Mouse (Mus musculus): ENCODE measurements around the gene Papolb. TPM values are rescaled to one million over a fixed set of nuclear protein-coding genes. Genes with fewer than 3 reads are reported as not detected.

Gene Papolb
- polyA plus RNA-seq, 1 experiment: 0.14 TPM

DNA sequence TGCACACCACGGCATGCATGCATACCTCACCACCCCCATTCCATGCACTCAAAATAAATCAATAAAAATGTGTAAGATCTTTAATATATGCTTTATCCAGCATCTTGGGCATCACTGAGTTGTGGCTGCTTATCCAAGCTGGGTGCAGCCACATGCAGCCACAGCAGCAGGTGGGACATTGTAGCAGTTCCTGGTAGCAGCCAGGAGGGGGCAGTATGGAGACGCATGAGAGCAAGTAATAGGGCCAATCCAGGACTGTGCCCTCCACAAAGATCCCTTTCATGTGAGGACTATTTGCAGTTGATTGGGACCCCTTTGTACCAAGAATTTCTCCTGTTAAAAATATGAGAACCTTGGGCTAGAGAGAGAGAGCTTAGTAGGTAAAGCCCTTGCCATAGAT lies 47.4 kb downstream of the Papolb start:
- H3K4me3 ChIP-seq (replicated peaks; ENCODE audit: extremely low read depth, low read depth, low read length): no peak overlapping the region
- no peak for DNase-seq
- H3K4me1 ChIP-seq (ENCODE audit: control insufficient read depth, insufficient read depth, low read length): no peaks in the 10 kb centered on the region
- TF ChIP-seq CTCF (IDR thresholded peaks at IDR 0.05; ENCODE audit: insufficient read depth, low read length): peak; percentile 71
- TF ChIP-seq POLR2A (IDR thresholded peaks at IDR 0.05; ENCODE audit: borderline replicate concordance, extremely low read depth, low read depth, low read length): no peak
- WGBS: 53% methylated on average over 2 of the region's 2 CpGs

DNA sequence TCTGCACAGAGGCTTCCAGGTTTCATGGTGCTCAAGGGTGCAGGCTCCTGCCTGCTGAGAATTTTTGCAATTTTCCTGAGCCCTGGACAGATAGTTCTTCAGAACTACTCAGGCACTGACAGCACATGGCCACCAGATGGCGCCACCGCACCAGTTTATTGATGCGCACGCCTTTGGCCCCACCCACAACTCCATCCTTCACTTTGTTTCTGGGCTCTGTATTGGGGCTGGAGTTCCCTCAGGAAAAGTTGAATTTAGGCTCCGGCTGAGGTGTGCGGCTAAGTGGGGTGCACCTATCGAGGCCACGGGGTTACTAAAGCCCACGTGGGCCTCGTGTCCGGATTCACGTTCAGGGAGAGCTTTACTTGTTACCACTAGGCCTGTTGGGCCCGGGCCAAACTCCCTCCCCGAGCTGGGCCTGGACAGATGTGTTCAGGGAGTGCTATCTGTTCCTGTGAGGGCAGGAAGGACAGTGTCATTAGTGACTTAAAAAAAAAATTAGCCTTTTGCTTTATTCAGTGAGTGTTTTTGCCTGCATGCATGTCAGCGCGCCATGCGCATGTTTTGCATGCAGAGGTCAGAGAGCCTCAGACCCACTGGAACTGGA lies 50.9 kb downstream of the Papolb start:
- TF ChIP-seq CTCF (IDR thresholded peaks at IDR 0.05; ENCODE audit: insufficient read depth, low read length) (peak; percentile 89), POLR2A (IDR thresholded peaks at IDR 0.05; ENCODE audit: borderline replicate concordance, extremely low read depth, low read depth, low read length) (no peak)
- Histone ChIP-seq H3K4me3 (replicated peaks; ENCODE audit: extremely low read depth, low read depth, low read length) (no peak overlapping the region), H3K4me1 (ENCODE audit: control insufficient read depth, insufficient read depth, low read length) (no peaks in the 10 kb centered on the region)
- DNase-seq: peak; percentile 79
- WGBS: 29% methylated on average over 17 of the region's 17 CpGs

DNA sequence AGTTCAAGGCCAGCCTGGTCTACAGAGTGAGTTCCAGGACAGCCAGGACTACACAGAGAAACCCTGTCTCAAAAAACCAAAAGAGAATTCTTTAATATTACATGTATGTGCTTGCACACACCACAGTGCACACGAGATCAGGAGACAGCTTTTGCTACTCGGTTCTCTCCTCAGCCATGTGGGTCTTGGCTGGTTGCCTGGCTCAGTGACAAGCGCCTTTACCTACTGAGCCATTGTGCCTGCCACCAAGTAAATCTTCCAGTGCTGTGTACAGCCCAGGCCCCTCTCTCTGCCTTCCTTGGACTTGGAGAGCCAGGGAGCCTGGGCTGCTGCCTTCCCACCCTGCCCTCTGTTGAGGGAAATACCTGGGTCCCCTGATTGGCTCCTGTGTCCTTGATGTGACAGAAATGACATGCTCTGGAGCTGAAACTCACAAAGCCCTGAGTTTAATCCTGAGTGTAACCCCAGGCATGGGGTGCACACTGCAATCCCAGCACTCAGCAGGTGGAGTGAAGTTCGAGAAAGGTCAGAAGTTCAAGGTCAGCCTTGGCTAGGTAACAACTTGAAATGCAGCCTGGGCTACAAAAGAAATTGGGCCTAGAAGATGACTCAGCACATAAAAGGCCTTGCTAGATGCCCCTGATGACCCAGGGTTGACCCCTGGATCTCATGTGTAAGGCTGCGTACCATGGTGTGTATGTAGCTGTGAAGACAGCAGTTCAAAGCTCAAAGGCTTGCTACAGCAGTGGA lies 51.8 kb downstream of the Papolb start:
- no peak for DNase-seq
- 83% methylated on average over 5 of the region's 5 CpGs for WGBS
- no peaks in the 10 kb centered on the region for H3K4me1 ChIP-seq (ENCODE audit: control insufficient read depth, insufficient read depth, low read length)
- H3K4me3 ChIP-seq (replicated peaks; ENCODE audit: extremely low read depth, low read depth, low read length): no peak overlapping the region
- no peak for TF ChIP-seq POLR2A (IDR thresholded peaks at IDR 0.05; ENCODE audit: borderline replicate concordance, extremely low read depth, low read depth, low read length)
- TF ChIP-seq CTCF (IDR thresholded peaks at IDR 0.05; ENCODE audit: insufficient read depth, low read length): no peak

DNA sequence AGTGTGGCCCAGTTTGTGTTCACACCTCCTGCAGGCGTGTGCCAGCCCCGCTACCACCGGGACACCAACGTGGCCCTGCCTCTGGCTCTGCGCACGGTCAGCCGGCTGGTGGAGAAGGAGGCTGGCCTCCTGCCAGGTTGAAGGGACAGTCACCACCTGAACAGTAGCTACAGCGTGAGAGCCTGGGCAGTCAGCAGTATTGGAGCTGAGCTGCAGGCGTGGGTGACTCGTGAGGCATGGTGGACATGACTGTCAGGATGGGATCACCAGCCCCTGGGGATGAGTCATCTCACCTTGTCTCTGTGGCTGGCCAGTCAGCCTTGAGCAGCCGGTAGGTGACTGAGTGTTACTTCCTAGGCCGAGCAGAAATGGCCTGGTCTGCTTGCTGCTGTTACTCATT lies 52.5 kb downstream of the Papolb start:
- WGBS: 86% methylated on average over 12 of the region's 12 CpGs
- TF ChIP-seq CTCF (IDR thresholded peaks at IDR 0.05; ENCODE audit: insufficient read depth, low read length) (no peak), POLR2A (IDR thresholded peaks at IDR 0.05; ENCODE audit: borderline replicate concordance, extremely low read depth, low read depth, low read length) (no peak)
- no peak overlapping the region for H3K4me3 ChIP-seq (replicated peaks; ENCODE audit: extremely low read depth, low read depth, low read length)
- DNase-seq: no peak
- H3K4me1 ChIP-seq (ENCODE audit: control insufficient read depth, insufficient read depth, low read length): no peaks in the 10 kb centered on the region

Other genes starting within 250 kb of the Papolb start
- gene Foxk1, start 128.6 kb downstream of the Papolb start, polyA plus RNA-seq (2012; rRNA removed): 23.5 and 26.1 TPM in 2 replicates
- 50.6 and 66.2 TPM in 2 replicates for gene Ap5z1, start 66.1 kb downstream of the Papolb start, polyA plus RNA-seq (2012; rRNA removed)
- gene Radil, start 21.0 kb upstream of the Papolb start, polyA plus RNA-seq (2012; rRNA removed): 36.0 and 40.6 TPM in 2 replicates
- gene Mmd2, start 78.7 kb upstream of the Papolb start, polyA plus RNA-seq (2012; rRNA removed): 0.03 and 0.14 TPM in 2 replicates
- 33.1 and 38.4 TPM in 2 replicates for gene Wipi2, start 97.6 kb upstream of the Papolb start, polyA plus RNA-seq (2012; rRNA removed)
- gene Slc29a4, start 162.4 kb upstream of the Papolb start, polyA plus RNA-seq (2012; rRNA removed): 1.6 and 2.7 TPM in 2 replicates

Data from lung, adult 2 months (tissue).